Mouse (Mus musculus): ENCODE measurements at regions not wholly inside any gene's neighbourhood (a gene's known extent, or its start where the extent isn't known, plus 50 kb on each side); places are given as distances from the start of the nearest gene placed in this dataset.

DNA sequence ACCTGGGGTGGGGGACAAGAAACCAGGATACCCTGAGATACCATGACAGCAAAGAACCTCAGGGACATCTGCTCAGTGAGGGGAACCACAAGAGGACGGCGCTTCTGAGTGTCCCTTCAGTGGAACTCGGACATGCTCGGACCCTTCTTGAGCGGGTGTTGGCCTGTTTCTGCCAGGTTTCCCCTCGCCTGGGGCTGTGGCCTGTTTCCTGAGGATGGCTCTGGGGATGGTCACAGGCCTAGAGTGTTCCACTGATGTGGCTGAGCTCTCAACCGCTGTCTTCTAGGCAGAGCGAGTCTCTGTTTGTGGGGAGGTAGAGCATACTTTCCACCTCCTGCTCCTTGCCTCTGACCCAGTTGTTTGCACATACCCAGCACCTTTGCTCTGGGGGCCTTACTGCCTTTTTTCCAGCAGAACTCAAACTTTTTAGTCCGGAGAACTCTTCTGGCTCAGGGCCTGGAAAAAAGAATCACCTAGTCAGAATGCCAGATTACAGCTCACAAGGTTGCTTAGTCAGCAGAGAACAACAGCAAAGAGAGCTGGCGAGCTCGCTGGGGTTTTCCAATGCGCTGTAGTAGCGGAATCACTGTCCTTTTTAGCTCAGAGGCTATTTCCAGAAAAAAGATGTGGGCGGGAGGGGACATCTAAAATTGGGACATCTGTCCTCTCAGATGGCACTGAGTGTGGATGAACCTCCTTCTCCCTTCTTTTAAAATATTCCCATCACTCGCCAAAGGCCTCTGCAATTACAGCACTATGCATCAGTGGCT is 65.3 kb downstream of the Med10 start:
- no peaks in the 10 kb centered on the region for H3K36me3 ChIP-seq (ENCODE audit: control insufficient read depth, insufficient read depth, low read length)
- no peak for ATAC-seq (replicated peaks; ENCODE audit: low FRiP score)
- no peak for DNase-seq (ENCODE audit: low spot score)
- no peak overlapping the region for H3K27ac ChIP-seq (ENCODE audit: low read depth, low read length)
- no peaks in the 10 kb centered on the region for H3K27me3 ChIP-seq (replicated peaks; ENCODE audit: control insufficient read depth, insufficient read depth, low read length)
- no peak overlapping the region for H3K4me2 ChIP-seq
- no peaks in the 10 kb centered on the region for H3K4me1 ChIP-seq (replicated peaks; ENCODE audit: control insufficient read depth, insufficient read depth, low read length)
- WGBS: 70% methylated on average over 15 of the region's 15 CpGs
- no peaks in the 10 kb centered on the region for H3K9me3 ChIP-seq (ENCODE audit: control insufficient read depth, low read length)
- no peak overlapping the region for H3K9ac ChIP-seq (ENCODE audit: low read depth, low read length)
- no peak overlapping the region for H3K4me3 ChIP-seq (ENCODE audit: low read depth, low read length)

DNA sequence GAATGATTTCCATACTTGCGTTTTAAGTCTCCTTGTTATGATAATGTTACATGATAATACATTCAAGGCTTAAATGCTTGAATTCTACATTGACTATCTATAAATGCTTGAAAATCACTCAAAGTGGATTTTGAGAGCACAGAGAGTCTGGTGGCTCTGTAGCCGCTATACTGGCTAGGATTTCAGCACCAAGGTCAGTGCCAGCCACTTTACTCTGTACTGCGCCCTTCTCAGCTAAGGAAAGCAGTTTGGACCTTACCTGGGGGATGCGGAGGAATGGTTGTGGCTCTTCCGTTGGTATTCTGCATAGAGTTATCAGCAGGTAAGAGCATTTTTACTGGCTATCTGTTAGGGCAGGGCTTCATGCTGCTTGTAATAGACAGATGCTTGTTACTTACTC is 94.3 kb downstream of the Med10 start:
- H3K9me3 ChIP-seq (ENCODE audit: control insufficient read depth, low read length): no peaks in the 10 kb centered on the region
- H3K4me2 ChIP-seq: no peak overlapping the region
- H3K4me3 ChIP-seq (ENCODE audit: low read depth, low read length): no peak overlapping the region
- H3K36me3 ChIP-seq (ENCODE audit: control insufficient read depth, insufficient read depth, low read length): no peaks in the 10 kb centered on the region
- ATAC-seq (replicated peaks; ENCODE audit: low FRiP score) (no peak), DNase-seq (ENCODE audit: low spot score) (no peak)
- H3K9ac ChIP-seq (ENCODE audit: low read depth, low read length): no peak overlapping the region
- no peak overlapping the region for H3K27ac ChIP-seq (ENCODE audit: low read depth, low read length)
- no peaks in the 10 kb centered on the region for H3K27me3 ChIP-seq (replicated peaks; ENCODE audit: control insufficient read depth, insufficient read depth, low read length)
- 27% methylated on average over 5 of the region's 5 CpGs for WGBS
- H3K4me1 ChIP-seq (replicated peaks; ENCODE audit: control insufficient read depth, insufficient read depth, low read length): no peaks in the 10 kb centered on the region

- Histone ChIP-seq H3K9me3 (ENCODE audit: control insufficient read depth, low read length) (no peaks in the 10 kb centered on the region), H3K27me3 (replicated peaks; ENCODE audit: control insufficient read depth, insufficient read depth, low read length) (no peaks in the 10 kb centered on the region), H3K4me3 (ENCODE audit: low read depth, low read length) (no peak overlapping the region), H3K36me3 (ENCODE audit: control insufficient read depth, insufficient read depth, low read length) (no peaks in the 10 kb centered on the region), H3K4me1 (replicated peaks; ENCODE audit: control insufficient read depth, insufficient read depth, low read length) (no peaks in the 10 kb centered on the region), H3K4me2 (no peak overlapping the region), H3K27ac (ENCODE audit: low read depth, low read length) (no peak overlapping the region), H3K9ac (ENCODE audit: low read depth, low read length) (no peak overlapping the region)
- DNase-seq (ENCODE audit: low spot score) (no peak), ATAC-seq (replicated peaks; ENCODE audit: low FRiP score) (no peak)
Measured at GRCm38 (mm10) chr13:69901139-69901538, 98.9 kb downstream of the Med10 start.

DNA sequence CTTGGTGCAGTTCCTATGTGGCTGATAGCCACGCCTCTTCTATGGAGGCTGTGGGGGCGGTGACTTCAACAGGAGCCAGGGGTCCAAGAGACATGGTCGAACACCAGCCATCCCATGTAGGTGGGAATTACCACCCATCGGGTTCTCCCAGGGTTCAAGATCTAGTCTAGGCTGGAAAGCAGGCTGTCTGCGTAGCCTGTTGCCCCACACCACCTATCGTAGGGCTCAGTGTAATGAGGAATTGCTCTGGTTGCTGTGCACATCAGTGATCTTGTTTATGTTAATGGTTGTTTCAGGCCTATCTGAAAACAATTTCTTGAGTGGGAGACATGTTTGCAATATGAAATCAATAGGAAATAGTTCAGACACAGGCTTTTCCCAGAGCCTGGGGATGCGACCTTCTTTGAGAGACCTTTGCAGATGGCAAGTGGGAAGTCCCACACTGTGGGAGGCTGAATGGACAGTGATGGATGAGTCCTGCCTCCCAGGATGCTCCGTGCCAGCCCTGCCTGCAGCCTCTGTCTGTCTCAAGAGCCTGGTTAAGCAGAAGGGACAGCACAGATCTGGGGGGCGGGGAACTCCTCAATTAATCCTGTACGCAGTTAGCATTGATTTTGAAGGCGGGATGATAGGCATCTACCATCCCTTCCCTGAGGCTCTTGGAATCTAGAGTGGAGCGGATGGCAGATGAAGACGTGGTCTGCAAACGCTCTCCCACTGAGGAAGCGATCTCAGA is 104.8 kb downstream of the Med10 start:
- no peaks in the 10 kb centered on the region; the same call in 1 of the 2 replicates for H3K9me3 ChIP-seq (ENCODE audit: control insufficient read depth, low read length)
- no peaks in the 10 kb centered on the region for H3K4me1 ChIP-seq (replicated peaks; ENCODE audit: control insufficient read depth, insufficient read depth, low read length)
- 64% methylated on average over 15 of the region's 15 CpGs for WGBS
- H3K9ac ChIP-seq (ENCODE audit: low read depth, low read length): no peak overlapping the region
- DNase-seq (ENCODE audit: low spot score) (no peak), ATAC-seq (replicated peaks; ENCODE audit: low FRiP score) (no peak)
- no peaks in the 10 kb centered on the region for H3K27me3 ChIP-seq (replicated peaks; ENCODE audit: control insufficient read depth, insufficient read depth, low read length)
- H3K36me3 ChIP-seq (ENCODE audit: control insufficient read depth, insufficient read depth, low read length): no peaks in the 10 kb centered on the region
- no peak overlapping the region for H3K4me2 ChIP-seq
- H3K4me3 ChIP-seq (ENCODE audit: low read depth, low read length): no peak overlapping the region
- H3K27ac ChIP-seq (ENCODE audit: low read depth, low read length): no peak overlapping the region

- no peaks in the 10 kb centered on the region for H3K4me1 ChIP-seq (replicated peaks; ENCODE audit: control insufficient read depth, insufficient read depth, low read length)
- H3K4me2 ChIP-seq: no peak overlapping the region
- H3K9ac ChIP-seq (ENCODE audit: low read depth, low read length): no peak overlapping the region
- H3K27me3 ChIP-seq (replicated peaks; ENCODE audit: control insufficient read depth, insufficient read depth, low read length): no peaks in the 10 kb centered on the region
- no peak overlapping the region for H3K27ac ChIP-seq (ENCODE audit: low read depth, low read length)
- no peak overlapping the region for H3K4me3 ChIP-seq (ENCODE audit: low read depth, low read length)
- WGBS: 74% methylated on average over 3 of the region's 3 CpGs
- no peaks in the 10 kb centered on the region for H3K9me3 ChIP-seq (ENCODE audit: control insufficient read depth, low read length)
- ATAC-seq (replicated peaks; ENCODE audit: low FRiP score): no peak
- H3K36me3 ChIP-seq (ENCODE audit: control insufficient read depth, insufficient read depth, low read length): no peaks in the 10 kb centered on the region
- DNase-seq (ENCODE audit: low spot score): no peak
Measured at GRCm38 (mm10) chr13:69915796-69916195, 113.6 kb downstream of the Med10 start.

DNA sequence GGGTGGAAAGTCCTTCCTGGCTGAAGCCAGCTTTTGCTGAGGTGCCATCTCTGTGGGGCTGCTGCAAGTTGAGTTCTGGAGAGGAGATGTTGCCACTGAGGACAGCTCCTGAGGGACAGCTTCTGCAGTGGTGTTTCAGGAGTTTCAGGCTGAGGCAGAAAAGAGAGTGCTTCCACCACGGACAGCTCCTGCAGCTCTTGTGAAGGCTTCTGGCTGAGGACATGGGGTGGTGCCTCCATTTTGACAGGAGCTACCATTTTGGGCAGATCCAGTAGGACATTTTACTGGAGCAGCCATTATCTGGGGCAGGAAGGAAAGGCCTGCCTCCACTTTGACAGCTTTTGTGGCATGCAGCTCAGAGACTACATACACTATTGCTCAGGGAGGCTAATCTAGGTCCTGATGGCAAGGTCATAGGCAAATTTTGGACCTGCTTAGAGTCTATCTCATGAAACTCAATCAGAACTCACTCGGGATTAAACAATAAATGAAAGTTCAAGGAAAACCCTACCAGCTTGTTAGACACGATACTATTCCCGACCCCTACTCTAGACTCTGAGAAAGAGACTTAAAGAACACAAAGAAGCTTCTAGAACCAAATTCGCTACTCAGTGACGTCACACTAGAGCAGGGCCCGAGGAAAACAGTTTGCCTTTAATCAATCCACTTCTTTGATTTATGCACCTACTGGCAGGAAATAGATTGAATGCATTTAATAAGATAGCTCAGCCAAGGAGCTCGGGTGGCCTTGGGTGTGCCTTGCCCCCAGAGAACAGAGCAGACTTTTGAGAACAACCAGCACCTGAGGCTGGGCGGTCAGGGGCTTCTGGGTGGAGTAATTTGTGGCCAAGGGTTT is 130.7 kb downstream of the Med10 start:
- WGBS: 71% methylated on average over 9 of the region's 9 CpGs
- H3K27ac ChIP-seq (ENCODE audit: low read depth, low read length): no peak overlapping the region

DNA sequence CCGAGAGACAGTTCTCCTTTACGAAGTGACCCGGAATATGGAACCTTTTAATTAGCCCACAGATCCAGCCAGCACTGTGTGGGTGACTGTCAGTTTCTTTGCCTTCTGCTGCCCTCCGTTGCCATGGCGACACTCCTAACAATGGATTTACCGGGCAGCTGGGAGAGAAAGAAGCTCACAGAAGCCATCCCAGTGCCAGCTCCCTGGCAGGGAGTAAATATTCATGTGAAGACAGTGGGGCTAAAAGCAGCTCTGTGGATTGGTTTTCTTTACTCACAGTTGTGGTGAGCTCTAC is 131.3 kb downstream of the Med10 start:
- 73% methylated on average over 6 of the region's 6 CpGs for WGBS
- Histone ChIP-seq H3K27ac (ENCODE audit: low read depth, low read length) (no peak overlapping the region), H3K36me3 (ENCODE audit: control insufficient read depth, insufficient read depth, low read length) (no peaks in the 10 kb centered on the region), H3K9me3 (ENCODE audit: control insufficient read depth, low read length) (no peaks in the 10 kb centered on the region), H3K27me3 (replicated peaks; ENCODE audit: control insufficient read depth, insufficient read depth, low read length) (no peaks in the 10 kb centered on the region), H3K9ac (ENCODE audit: low read depth, low read length) (no peak overlapping the region), H3K4me1 (replicated peaks; ENCODE audit: control insufficient read depth, insufficient read depth, low read length) (no peaks in the 10 kb centered on the region), H3K4me2 (no peak overlapping the region), H3K4me3 (ENCODE audit: low read depth, low read length) (no peak overlapping the region)
- no peak for ATAC-seq (replicated peaks; ENCODE audit: low FRiP score)
- DNase-seq (ENCODE audit: low spot score): no peak

More for the DNA sequence above, 130.7 kb downstream of the Med10 start:
- Histone ChIP-seq H3K4me1 (replicated peaks; ENCODE audit: control insufficient read depth, insufficient read depth, low read length) (no peaks in the 10 kb centered on the region), H3K4me3 (ENCODE audit: low read depth, low read length) (no peak overlapping the region), H3K9me3 (ENCODE audit: control insufficient read depth, low read length) (no peaks in the 10 kb centered on the region), H3K36me3 (ENCODE audit: control insufficient read depth, insufficient read depth, low read length) (no peaks in the 10 kb centered on the region), H3K9ac (ENCODE audit: low read depth, low read length) (no peak overlapping the region), H3K27me3 (replicated peaks; ENCODE audit: control insufficient read depth, insufficient read depth, low read length) (no peaks in the 10 kb centered on the region), H3K4me2 (no peak overlapping the region)
- no peak for ATAC-seq (replicated peaks; ENCODE audit: low FRiP score)
- DNase-seq (ENCODE audit: low spot score): no peak

- no peaks in the 10 kb centered on the region for H3K36me3 ChIP-seq (ENCODE audit: control insufficient read depth, insufficient read depth, low read length)
- no peak for DNase-seq (ENCODE audit: low spot score)
- no peaks in the 10 kb centered on the region for H3K27me3 ChIP-seq (replicated peaks; ENCODE audit: control insufficient read depth, insufficient read depth, low read length)
- no peak for ATAC-seq (replicated peaks; ENCODE audit: low FRiP score)
- no peaks in the 10 kb centered on the region for H3K4me1 ChIP-seq (replicated peaks; ENCODE audit: control insufficient read depth, insufficient read depth, low read length)
- H3K9me3 ChIP-seq (ENCODE audit: control insufficient read depth, low read length): no peaks in the 10 kb centered on the region
- H3K27ac ChIP-seq (ENCODE audit: low read depth, low read length): no peak overlapping the region
- no peak overlapping the region for H3K4me3 ChIP-seq (ENCODE audit: low read depth, low read length)
- no peak overlapping the region for H3K4me2 ChIP-seq
- WGBS: 88% methylated on average over 4 of the region's 4 CpGs
- H3K9ac ChIP-seq (ENCODE audit: low read depth, low read length): no peak overlapping the region
Measured at GRCm38 (mm10) chr13:69939791-69940190, 137.6 kb downstream of the Med10 start.
